Mouse (Mus musculus) cortical plate, adult 2 months (tissue): ENCODE measurements around the gene Tmem30a.

Experiments
- CTCF ChIP-seq: fragments of 200-500 bp; IDR thresholded peaks from 2 replicates; pipeline ENCODE4 v1.5.1; 2011; ENCODE audit warnings: mild to moderate bottlenecking, control low read depth, low read length; ENCODE audit not compliant: insufficient read depth; ENCODE audit errors: extremely low read depth
- POLR2A ChIP-seq: fragments of 200-500 bp; IDR thresholded peaks from 2 replicates; pipeline ENCODE4 v1.6.1; 2011; ENCODE audit warnings: mild to moderate bottlenecking, low read length, control low read depth; ENCODE audit not compliant: insufficient read depth; ENCODE audit errors: extremely low read depth

DNA sequence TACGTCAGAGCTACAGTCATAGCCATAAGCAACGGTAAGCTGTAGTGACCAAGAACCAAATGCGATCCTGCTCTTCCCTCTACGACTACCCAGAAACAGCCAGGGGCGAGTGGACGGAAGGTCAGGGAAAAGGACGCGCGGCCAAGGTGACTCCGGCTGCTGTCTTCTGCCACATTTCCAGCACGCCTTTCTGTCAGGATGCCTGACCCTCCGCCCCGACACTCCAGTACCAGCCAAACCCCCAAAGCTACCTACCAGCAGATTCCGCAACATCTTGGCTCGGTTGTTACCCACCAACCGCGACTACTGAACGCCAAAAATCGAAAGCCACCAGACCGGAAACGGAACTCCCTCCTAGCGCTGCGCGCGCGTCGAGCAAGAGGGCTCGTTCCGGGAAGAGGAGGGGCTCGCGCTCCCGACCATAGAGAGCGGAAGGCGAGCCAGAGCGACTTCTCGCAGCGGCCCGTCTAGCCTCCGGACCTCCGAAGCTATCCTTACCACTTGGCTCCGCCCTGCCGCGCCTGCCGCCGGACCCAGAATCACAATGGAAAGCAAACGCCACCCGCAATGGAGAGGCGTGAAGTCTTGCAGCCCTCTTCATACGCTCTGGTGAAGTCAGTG, 33.8 kb downstream of the Tmem30a start, which contains the start of gene Cox7a2:
- no peak for TF ChIP-seq CTCF
- TF ChIP-seq POLR2A = no peak; the same call in none of the 2 replicates
